Mouse (Mus musculus) heart, postnatal 4 days (tissue): ENCODE measurements around the gene Aqp9. TPM values are rescaled to one million over a fixed set of nuclear protein-coding genes. Genes with fewer than 3 reads are reported as not detected.

Experiments used
- DNase-seq: peaks from one replicate; pipeline ENCODE4 v3.0.0; 2021
- total RNA-seq, 2 experiments: library from RNA; stranded (reverse); gene quantifications; 2 replicates each; pipeline ENCODE4 v1.2.3; 2021

Aqp9 gene
- total RNA-seq, 2 experiments from 2014 or later = 0.09 to 0.24 TPM

DNA sequence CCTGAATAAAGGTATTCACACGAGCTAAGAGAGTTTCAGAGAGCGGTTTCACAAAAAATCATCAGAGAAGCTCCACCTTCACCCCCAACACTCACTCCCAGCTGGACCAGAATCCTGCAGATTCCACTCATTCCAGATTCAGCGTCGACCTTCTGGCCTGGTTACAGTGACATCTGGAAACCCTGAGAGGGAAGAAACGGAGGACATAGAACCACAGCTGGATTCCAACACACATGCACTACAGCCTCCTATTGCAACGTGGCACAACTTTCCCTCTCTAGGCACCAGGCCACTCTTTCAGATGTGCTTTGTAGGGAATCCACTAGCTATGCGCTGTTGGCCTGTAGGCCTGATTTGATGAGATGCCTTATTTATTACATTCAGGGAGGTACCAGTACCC, 102.0 kb downstream of the Aqp9 start:
- peak; percentile 26 for DNase-seq

DNA sequence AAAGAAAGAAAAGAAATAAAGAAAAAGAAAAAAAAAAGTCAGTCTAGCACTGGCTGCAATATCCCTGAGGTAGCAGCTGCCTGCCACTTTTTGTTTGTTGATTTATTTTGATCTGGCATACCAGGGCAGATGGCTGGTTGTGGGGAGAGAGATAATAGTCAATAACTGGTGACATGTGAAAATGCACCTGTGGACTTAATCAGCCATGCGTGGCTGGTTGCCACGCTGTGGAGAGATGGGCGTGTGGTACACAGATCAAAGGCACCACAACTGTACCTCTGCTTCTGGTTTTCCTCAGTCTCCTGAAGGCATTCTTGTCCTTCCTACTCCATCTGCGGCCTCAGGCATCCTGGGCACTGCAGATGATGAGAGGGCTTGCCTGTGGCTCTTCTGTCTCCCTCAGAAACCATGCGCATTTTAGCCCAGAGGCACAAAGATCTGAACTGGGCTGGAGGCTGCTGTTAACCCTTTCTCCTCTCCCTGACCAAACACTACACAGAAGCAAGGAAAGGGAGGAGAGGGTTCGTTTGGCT, 103.1 kb downstream of the Aqp9 start:
- peak; percentile 1 for DNase-seq

DNA sequence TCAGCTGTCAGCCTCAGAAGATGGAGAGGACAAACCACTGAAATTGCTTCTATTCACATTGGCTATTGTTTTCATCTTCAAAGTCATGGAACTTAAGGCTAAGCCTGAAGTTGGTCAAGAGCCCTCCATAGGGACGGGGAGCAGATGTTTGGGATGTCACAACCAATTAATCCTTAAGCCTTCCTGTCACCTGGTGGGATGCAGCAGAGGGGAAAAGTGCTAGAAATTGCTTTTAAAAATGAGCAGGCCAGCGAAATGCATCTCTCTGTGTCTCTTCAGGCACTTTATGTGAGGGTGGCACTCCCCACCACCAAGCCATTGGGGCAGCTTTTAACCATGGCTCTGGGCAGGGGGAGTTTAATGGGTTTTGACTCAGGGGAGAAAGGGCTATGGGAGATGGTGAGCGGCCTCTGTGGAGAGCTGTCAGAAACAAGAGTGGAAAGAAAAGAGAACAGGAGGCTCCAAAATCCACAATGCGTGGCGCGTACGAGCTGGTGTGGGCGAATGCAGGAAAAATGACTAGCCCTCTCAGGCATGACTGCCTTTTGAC, 104.1 kb downstream of the Aqp9 start:
- no peak for DNase-seq

DNA sequence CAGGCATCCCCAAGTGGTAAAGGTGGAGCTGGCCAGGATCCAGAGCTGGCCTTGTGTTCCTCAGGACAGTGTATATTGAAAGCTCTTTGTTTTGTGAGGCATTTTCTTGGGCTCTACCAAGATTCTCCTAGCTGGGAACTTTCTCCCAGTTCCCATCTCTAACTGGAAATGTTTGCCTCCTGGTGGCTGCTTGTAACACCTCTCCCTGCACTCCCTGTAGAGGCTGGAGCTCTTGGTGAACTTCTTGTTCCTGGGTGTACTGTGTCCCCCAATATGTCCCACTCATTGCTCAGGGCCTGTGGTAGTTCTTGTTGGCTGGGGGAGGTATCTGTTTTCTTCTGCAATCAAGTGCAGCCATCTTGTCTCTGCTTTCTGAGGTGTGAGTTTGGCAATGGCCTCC, 104.9 kb downstream of the Aqp9 start:
- no peak for DNase-seq

DNA sequence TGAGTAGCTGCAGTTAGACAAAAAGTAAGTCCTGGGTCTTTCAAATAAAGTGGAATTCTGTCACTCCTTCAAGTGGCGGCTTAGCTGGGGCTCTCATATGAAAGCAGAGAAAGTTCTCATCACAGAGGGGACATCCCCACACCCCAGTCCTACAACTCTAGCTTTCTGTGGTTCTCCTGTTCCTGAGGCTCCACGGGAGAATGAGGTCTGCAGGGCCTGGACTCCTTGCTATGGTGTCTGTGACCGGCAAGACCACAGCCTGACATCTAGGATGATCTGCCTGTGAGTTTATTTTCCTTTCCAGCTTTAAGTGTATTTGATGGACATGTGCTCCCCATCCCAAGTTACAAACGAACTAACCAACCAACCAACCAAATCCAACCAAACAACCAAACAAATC, 105.5 kb downstream of the Aqp9 start:
- DNase-seq = no peak

DNA sequence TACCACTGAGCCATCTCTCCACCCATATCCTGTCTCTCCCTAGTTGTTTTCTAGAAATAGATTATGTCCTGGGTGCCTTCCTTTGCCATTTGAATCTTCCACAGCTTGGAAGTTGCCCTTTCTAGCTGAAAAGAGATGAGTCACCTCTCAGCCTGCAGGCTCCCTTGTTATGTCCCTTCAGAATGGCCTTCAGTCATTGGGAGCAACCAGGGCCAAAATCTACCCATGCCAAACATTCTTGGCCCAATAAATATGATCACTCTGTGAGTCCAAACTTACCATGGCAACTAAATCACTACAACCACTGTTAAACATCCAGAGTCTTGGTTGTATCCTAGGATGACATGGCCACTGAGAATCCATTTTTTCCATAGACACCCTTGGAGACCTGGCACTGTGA, 106.2 kb downstream of the Aqp9 start:
- DNase-seq = no peak

Other genes starting within 250 kb of the Aqp9 start
- under 1 TPM in 1 of 2 experiments, not detected in 1; 0.41 TPM for gene Lipc, start 216.5 kb downstream of the Aqp9 start, total RNA-seq
- gene Aldh1a2, start 47.1 kb upstream of the Aqp9 start, total RNA-seq = 10 to 100 TPM; 56.7 to 59.8 TPM